Mouse (Mus musculus) heart, postnatal 25 days (tissue): Measurements from ENCODE around the gene Fastkd1. TPM values are rescaled to one million over a fixed set of nuclear protein-coding genes. Genes with fewer than 3 reads are reported as not detected.
"Not testable (repeated sequence)": the region's sequence is repeated elsewhere in the genome, so short reads cannot be mapped to it uniquely, and the experiment has no call there.

Experiments used
- DNase-seq: peaks from one replicate; pipeline ENCODE4 v3.0.0; 2022; ENCODE audit warnings: low spot score
- intact Hi-C: fragments of 180-260 bp; cut with DNase I; formaldehyde crosslinking; loops from one replicate; pipeline ENCODE4 v1.15.1; 2025
- total RNA-seq, 2 experiments: library from RNA; stranded (reverse); gene quantifications; 2 replicates each; pipeline ENCODE4 v1.2.3; 2021

Fastkd1 gene
- total RNA-seq, result 10 to 100 TPM; 27.8 to 29.6 TPM

DNA sequence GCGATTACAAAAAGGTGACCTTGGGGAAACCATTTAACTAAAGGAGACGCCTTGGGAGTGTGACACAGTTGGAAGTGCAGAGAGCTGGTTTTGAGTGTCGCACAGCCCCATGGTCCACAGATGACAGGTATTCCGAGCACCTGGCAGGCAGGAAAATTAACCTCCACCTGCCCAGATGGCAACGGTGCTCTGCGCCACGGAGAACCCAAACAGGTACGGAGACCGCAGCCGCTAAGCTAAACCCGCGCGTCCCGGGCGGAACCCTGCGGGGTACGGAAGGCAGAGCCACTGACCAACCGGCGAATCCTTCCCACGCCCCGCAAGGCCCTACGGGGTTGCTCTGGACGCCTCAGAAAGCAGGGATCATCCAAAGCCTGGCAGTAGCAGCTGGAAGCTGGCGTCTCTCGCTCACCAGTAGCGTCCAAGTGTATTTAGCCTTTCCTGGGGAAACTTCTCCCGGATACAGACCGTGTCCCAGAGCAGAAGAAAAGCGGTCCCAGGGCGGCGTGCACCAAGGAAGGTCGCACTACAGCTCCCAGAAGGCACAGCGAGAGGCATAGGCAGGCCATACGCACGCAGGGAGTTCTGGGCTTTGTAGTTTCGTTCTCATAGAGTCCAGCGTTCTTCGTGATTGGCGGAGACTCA is at the start of gene Fastkd1:
Fastkd1 (minus strand) TSS at position 536 of the 645 bp plus-strand sequence.
- DNase-seq, result peak; percentile 77
- intact Hi-C loops, result loop anchor here (5.0 kb wide), 1 partner anchor 79 kb away; no protein-coding TSS in a partner anchor

GRCm38 (mm10) chr2:69760980-69761379 is 47.7 kb upstream of the Fastkd1 start:
- intact Hi-C loops, result no loop called here
- DNase-seq, result no peak

DNA sequence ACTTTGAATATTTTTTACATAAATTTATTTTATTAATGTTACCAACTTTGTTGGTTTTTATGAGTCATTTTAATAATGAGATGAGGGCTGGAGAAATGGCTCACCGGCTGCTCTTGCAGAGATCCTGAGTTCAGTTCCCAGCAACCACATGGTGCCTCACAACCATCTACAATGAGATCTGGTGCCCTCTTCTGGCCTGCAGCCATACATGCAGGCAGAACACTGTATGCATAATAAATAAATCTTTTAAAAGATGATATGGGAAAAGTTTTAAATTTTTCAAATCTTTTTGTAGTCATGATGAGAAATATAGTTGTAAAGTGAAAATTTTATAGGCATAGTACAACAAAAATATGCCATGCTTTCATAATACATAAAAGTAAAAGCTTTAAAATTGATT is 31.8 kb upstream of the Fastkd1 start:
- intact Hi-C loops, result no loop called here
- no peak for DNase-seq

GRCm38 (mm10) chr2:69723519-69723825 is 10.2 kb upstream of the Fastkd1 start:
- intact Hi-C loops, result loop anchor here (5.0 kb wide), 1 partner anchor 76 kb away; the partner anchor contains the start of gene Bbs5
- DNase-seq, result no peak

DNA sequence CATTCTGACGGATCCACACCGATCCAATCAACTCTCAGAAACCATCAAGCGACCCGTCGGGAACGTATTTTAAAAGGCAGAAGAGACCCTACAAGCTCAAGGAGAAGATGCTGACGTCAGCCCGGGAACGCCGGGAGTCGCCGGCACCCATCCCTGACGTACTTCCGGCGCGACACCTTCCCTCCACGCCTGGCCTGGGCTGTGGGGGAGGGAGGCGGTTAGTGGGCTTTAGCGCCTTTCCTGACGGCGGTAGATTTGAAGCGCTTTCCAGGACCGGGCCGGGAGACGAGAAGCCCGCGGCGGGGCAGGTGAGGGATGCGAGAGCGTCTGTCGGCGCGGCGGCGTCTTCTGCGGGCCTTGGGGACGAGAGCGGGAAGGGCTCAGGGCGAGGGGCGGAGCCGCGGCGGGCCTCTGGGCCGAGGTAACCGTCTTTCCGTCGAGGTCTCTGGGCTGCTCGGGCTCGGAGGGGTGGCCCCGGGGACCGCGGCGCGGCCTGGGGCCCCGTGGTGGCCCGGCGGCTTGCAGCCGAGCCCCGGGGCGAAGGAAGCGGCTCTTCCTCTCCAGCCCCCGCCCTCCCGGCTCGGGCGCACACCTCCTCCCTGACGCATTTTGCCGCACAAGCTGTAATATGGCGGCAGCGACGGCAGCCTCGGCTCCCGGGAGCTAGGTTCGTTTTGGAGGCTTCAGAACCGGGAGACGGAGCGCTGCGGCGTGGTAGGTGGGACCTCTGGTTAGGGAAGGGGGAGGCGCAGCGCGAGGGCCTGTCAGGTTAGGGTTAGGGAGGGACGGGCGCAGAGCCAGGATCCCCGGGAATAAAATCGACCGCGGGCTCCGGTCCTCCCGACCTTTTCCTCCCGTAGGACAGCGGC is 9.6 kb upstream of the Fastkd1 start:
- DNase-seq, result peak; percentile 80
- intact Hi-C loops, result loop anchor here (5.0 kb wide), 1 partner anchor 76 kb away; the partner anchor contains the start of gene Bbs5

GRCm38 (mm10) chr2:69722273-69722649 is 8.9 kb upstream of the Fastkd1 start, which contains the start of gene Ppig:
Ppig (plus strand) TSS chr2:69722545.
- no peak for DNase-seq
- intact Hi-C loops, result loop anchor here (5.0 kb wide), 1 partner anchor 75 kb away; the partner anchor contains the start of gene Bbs5

- intact Hi-C loops, result no loop called here
- DNase-seq, result no peak
Measured at GRCm38 (mm10) chr2:69719121-69719520, 5.8 kb upstream of the Fastkd1 start.

DNA sequence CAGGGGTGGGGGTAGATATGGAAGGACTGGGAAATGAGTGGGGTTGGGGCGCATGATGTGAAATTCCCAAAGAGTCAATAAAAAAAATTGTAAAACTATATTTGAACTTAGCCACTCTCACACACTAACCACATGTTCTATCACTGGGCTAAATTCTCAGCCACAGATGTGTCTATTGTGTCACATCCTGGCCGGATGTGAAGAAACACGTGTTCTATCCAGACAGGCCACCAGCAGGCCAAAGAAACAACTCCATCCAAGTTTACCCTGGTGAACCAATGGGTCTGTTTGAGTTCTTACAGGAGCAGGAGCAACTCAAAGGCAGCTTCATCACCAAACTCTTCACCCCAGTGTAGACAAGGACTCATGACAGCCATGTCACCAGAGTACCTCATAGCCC is 3.2 kb upstream of the Fastkd1 start:
- intact Hi-C loops, result no loop called here
- DNase-seq, result no peak

DNA sequence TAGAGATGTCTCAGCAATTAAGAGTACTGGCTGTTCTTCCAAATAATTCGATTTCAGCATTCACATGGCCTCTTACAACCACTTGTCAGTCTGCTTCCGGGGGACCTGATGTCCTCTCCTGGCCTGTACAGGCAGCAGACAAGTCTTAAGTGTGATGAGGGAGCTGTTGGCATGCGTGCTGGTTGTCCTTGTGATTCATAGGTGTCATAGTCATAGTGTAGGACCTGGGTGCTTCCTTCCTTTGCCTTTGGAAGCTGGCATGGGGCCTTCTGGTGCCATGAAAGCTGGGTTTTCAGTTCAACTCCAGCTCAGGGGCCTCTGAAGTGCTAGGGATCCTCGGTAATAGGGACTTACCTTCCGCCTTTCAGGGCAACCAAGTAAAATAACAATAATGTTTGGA is 810 bp upstream of the Fastkd1 start:
- intact Hi-C loops, result loop anchor here (5.0 kb wide), 1 partner anchor 78 kb away; no protein-coding TSS in a partner anchor

GRCm38 (mm10) chr2:69713626-69714014 is 304 bp upstream of the Fastkd1 start:
- intact Hi-C loops, result loop anchor here (5.0 kb wide), 1 partner anchor 79 kb away; no protein-coding TSS in a partner anchor

More for the DNA sequence above, 810 bp upstream of the Fastkd1 start:
- DNase-seq, result no peak

DNA sequence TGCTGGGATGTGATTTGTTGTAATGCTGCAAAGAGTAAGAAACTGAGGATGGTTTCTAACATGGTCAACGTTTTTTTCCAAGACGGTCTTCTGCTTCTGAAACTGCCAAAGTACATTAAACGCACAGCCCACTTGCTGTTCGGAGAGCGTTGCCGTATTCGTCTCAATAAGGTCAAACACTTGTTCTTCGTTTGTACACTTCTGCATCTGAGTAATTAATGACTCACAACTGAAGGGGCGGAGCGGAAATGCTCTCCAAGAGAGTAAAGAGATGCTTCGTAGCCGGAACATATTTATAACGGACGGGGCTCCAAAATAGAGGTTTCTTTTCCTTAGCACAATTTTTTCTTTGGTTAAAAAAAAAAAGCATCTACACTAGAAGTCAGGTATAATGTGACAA is 1.1 kb downstream of the Fastkd1 start:
- intact Hi-C loops, result loop anchor here (5.0 kb wide), 1 partner anchor 80 kb away; no protein-coding TSS in a partner anchor
- no peak for DNase-seq

More at GRCm38 (mm10) chr2:69713626-69714014, 304 bp upstream of the Fastkd1 start:
- no peak for DNase-seq

- intact Hi-C loops, result no loop called here
- DNase-seq, result no peak
Measured at GRCm38 (mm10) chr2:69700446-69700845, 12.9 kb downstream of the Fastkd1 start.

DNA sequence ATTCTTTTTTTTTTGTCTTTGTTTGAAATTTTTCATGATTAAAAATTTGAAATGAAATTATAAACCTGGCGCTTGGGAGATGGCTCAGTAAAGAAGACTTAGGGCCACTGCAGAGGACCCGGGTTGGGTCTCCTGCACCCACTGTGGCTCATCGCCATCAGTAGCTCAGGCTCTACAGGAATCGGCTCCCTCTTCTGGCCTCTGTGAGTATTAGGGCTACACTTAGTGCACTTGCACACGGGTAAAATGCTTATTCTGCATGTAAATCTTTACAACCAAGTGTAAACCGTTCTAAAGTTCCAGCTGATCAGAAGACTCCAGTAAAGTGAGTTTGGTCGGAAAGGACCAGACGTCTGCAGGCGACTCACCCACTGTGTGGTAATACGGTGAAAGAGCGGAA is 19.8 kb downstream of the Fastkd1 start:
- DNase-seq, result no peak
- intact Hi-C loops, result no loop called here

- intact Hi-C loops, result no loop called here
- no peak for DNase-seq
Measured at GRCm38 (mm10) chr2:69690843-69691242, 22.5 kb downstream of the Fastkd1 start.

- DNase-seq, result no peak
- intact Hi-C loops, result no loop called here
Measured at GRCm38 (mm10) chr2:69690214-69690613, 23.1 kb downstream of the Fastkd1 start.

GRCm38 (mm10) chr2:69684488-69684887 is 28.8 kb downstream of the Fastkd1 start:
- DNase-seq, result no peak
- intact Hi-C loops, result no loop called here

DNA sequence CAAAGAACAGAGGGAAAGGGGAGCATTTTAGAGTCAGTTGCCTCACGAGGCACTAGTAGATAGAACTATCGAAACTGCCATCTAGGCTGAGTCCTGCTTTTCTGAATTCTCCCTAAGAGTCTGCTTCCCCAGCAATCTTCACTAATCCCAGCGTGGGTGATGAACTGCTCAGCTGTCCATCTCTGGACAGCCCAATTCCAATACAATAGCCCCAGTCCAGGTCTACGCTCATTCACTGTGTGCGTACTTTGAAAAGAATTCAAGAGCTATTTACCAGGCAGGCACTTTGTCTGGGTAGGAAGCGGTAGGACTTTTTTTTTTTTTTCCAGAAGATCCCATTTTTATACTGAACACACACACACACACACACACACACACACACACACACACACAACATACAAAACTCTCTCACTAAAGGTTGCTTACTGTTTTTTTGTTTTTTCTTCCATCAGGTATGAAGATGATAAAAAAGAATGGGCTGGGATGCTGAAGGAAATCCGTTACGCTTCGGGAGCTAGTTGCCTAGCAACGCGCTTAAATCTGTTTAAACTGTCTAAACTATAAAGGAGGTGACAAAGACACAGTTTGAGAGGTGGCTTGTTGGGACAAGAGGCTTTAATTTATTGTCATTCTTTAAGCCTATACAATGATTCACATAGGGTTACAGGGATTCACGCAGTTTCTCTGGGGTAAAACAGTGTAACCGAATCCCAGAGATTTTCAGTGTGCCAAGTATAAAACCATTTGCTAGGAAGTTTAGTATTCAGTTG is 30.1 kb downstream of the Fastkd1 start:
- intact Hi-C loops, result no loop called here
- DNase-seq, result no peak

DNA sequence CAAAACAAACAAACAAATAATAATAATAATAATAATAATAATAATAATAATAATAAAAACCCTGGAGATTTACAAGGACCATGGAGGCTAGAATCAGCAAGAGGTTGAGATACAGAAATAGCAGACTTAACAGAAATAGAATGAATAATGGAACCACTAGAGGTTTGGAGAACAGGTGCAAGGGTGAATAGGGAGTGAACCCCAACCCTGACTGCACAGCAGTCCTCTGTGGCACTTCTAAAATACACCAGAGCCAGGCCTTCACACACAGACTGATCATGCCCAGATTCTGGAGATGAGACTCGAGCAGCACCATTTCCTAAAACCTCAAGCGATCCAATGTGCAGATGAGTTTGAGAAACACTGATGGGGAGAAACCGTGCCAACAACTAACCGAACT is 31.4 kb downstream of the Fastkd1 start:
- intact Hi-C loops, result no loop called here
- DNase-seq, result no peak

DNA sequence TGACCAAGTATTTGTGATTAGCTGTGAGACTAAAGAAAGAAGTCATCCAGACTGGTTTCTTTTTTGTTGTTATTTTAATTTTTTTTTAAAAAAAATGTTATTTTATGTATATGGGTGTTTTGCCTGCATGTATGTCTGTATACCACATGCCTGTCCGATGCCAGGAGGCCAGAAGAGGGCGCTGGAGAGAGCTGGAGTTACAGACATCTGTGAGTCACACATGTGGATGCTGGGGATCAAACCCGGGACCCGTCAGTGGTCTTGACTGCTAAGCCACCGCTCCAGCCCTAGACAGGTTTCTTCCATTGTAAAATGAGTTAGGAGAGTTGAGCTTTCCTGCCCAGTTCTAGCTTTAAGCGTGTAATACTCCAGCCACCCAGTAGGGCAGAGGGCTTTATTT is 33.3 kb downstream of the Fastkd1 start:
- intact Hi-C loops, result no loop called here
- no peak for DNase-seq

DNA sequence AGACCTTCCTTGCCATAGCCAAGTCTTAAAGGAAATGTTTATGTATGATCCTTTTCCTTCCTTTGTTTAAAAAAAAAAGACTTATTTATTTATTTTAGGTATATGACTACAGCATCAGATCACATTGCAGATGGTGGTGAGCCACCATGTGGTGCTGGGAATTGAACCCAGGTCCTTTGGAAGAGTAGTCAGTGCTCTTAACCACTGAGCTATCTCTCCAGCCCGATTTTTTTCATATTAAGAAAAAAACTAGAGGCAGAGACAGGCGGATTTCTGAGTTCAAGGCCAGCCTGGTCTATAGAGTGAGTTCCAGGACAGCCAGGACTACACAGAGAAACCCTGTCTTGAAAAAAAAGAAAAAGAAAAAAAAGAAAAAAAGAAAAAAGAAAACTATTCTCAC is 36.1 kb downstream of the Fastkd1 start:
- DNase-seq, intact Hi-C loops: not testable (repeated sequence)
